Mouse (Mus musculus): ENCODE measurements at regions not wholly inside any gene's neighbourhood (a gene's known extent, or its start where the extent isn't known, plus 50 kb on each side); places are given as distances from the start of the nearest gene placed in this dataset.

- Histone ChIP-seq H3K36me3 (ENCODE audit: control insufficient read depth in 1 of 2, insufficient read depth in 2 of 2, low read length in 2 of 2) (no peaks in the 10 kb centered on the region), H3K9ac (ENCODE audit: control insufficient read depth, low read depth, low read length, poor library complexity, severe bottlenecking) (no peak overlapping the region), H3K4me3 (ENCODE audit: control insufficient read depth in 1 of 2, insufficient read depth in 1 of 2, low read depth in 2 of 2, low read length in 2 of 2) (no peak overlapping the region), H3K4me1 (ENCODE audit: control insufficient read depth in 1 of 2, insufficient read depth in 2 of 2, low read length in 2 of 2) (no peaks in the 10 kb centered on the region), H3K27me3 (ENCODE audit: control insufficient read depth in 1 of 2, insufficient read depth in 2 of 2, low read length in 2 of 2) (no peaks in the 10 kb centered on the region), H3K27ac (ENCODE audit: control insufficient read depth, low read depth, low read length) (no peak overlapping the region), H3K79me2 (ENCODE audit: control insufficient read depth, insufficient read depth, low read length, poor library complexity) (no peaks in the 10 kb centered on the region), H3K9me3 (replicated peaks; ENCODE audit: insufficient read depth, low read length) (no peaks in the 10 kb centered on the region)
- TF ChIP-seq CHD1 (IDR thresholded peaks at IDR 0.05; ENCODE audit: low read depth, low read length) = no peak
- no peak for TF ChIP-seq EP300 (IDR thresholded peaks at IDR 0.05; ENCODE audit: low read depth in 1 of 2, low read length in 2 of 2)
- TF ChIP-seq ZNF384 (IDR thresholded peaks at IDR 0.05; ENCODE audit: low read depth, low read length) = no peak
- TF ChIP-seq SIN3A (IDR thresholded peaks at IDR 0.05; ENCODE audit: low read length) = no peak
- no peak for TF ChIP-seq E2F4 (IDR thresholded peaks at IDR 0.05; ENCODE audit: borderline replicate concordance, low read depth, low read length)
- TF ChIP-seq RAD21 (IDR thresholded peaks at IDR 0.05; ENCODE audit: low read depth, low read length) = no peak
- no peak for TF ChIP-seq ETS1 (IDR thresholded peaks at IDR 0.05; ENCODE audit: low read depth, low read length)
- no peak for TF ChIP-seq HCFC1 (IDR thresholded peaks at IDR 0.05; ENCODE audit: low read depth, low read length)
- TF ChIP-seq MEF2A (IDR thresholded peaks at IDR 0.05; ENCODE audit: extremely low read depth, insufficient replicate concordance, low read depth, low read length, poor library complexity, severe bottlenecking) = no peak
- no peak for TF ChIP-seq ZMIZ1 (IDR thresholded peaks at IDR 0.05; ENCODE audit: low read depth, low read length)
- no peak for TF ChIP-seq SMC3 (IDR thresholded peaks at IDR 0.05; ENCODE audit: low read depth, low read length)
- no peak for TF ChIP-seq CTCF (IDR thresholded peaks at IDR 0.05 in 2 of 3, conservative IDR thresholded peaks at IDR 0.05 in 1 of 3; ENCODE audit: control insufficient read depth in 1 of 3, insufficient read depth in 1 of 3, low read depth in 2 of 3, low read length in 3 of 3, poor library complexity in 1 of 3, severe bottlenecking in 1 of 3)
- TF ChIP-seq MAFK (IDR thresholded peaks at IDR 0.05; ENCODE audit: borderline replicate concordance, low read depth, low read length) = no peak
- TF ChIP-seq NELFE (IDR thresholded peaks at IDR 0.05; ENCODE audit: low read depth, low read length) = no peak
- no peak for TF ChIP-seq POLR2AphosphoS5 (IDR thresholded peaks at IDR 0.05; ENCODE audit: borderline replicate concordance, low read depth, low read length)
- no peak for TF ChIP-seq ELF1 (IDR thresholded peaks at IDR 0.05; ENCODE audit: low read depth, low read length)
- no peak for TF ChIP-seq MAZ (IDR thresholded peaks at IDR 0.05; ENCODE audit: low read depth, low read length)
- DNase-seq (ENCODE audit: low read depth, low spot score) = no peak
Measured at GRCm38 (mm10) chr15:93751817-93752216, 156.1 kb upstream of the Prickle1 start.

- DNase-seq (ENCODE audit: low read depth, low spot score) = no peak
- Histone ChIP-seq H3K27me3 (ENCODE audit: control insufficient read depth in 1 of 2, insufficient read depth in 2 of 2, low read length in 2 of 2) (no peaks in the 10 kb centered on the region), H3K27ac (ENCODE audit: control insufficient read depth, low read depth, low read length) (no peak overlapping the region), H3K79me2 (ENCODE audit: control insufficient read depth, insufficient read depth, low read length, poor library complexity) (no peaks in the 10 kb centered on the region), H3K4me1 (ENCODE audit: control insufficient read depth in 1 of 2, insufficient read depth in 2 of 2, low read length in 2 of 2) (no peaks in the 10 kb centered on the region), H3K9me3 (replicated peaks; ENCODE audit: insufficient read depth, low read length) (no peaks in the 10 kb centered on the region), H3K36me3 (ENCODE audit: control insufficient read depth in 1 of 2, insufficient read depth in 2 of 2, low read length in 2 of 2) (no peaks in the 10 kb centered on the region), H3K4me3 (ENCODE audit: control insufficient read depth in 1 of 2, insufficient read depth in 1 of 2, low read depth in 2 of 2, low read length in 2 of 2) (no peak overlapping the region), H3K9ac (ENCODE audit: control insufficient read depth, low read depth, low read length, poor library complexity, severe bottlenecking) (no peak overlapping the region)
- no peak for TF ChIP-seq NELFE (IDR thresholded peaks at IDR 0.05; ENCODE audit: low read depth, low read length)
- TF ChIP-seq BHLHE40 (IDR thresholded peaks at IDR 0.05; ENCODE audit: borderline replicate concordance, low read depth, low read length) = no peak
- TF ChIP-seq RCOR1 (IDR thresholded peaks at IDR 0.05; ENCODE audit: low read depth, low read length) = no peak
- TF ChIP-seq TAL1 (IDR thresholded peaks at IDR 0.05; ENCODE audit: low read length) = no peak
- TF ChIP-seq MAX (IDR thresholded peaks at IDR 0.05; ENCODE audit: low read length) = no peak
- TF ChIP-seq ZNF384 (IDR thresholded peaks at IDR 0.05; ENCODE audit: low read depth, low read length) = no peak
- TF ChIP-seq KAT2A (conservative IDR thresholded peaks at IDR 0.05; ENCODE audit: low read depth, low read length) = no peak
Measured at GRCm38 (mm10) chr15:93750953-93751352, 155.3 kb upstream of the Prickle1 start.
